Mouse (Mus musculus) CH12.LX (cell line): ENCODE results near the gene Adgrl3. TPM values are rescaled to one million over a fixed set of nuclear protein-coding genes. Genes with fewer than 3 reads are reported as not detected.

Experiments used
- DNase-seq: peaks from one replicate; pipeline ENCODE4 v3.0.0-alpha.2; 2013; ENCODE audit errors: extremely low read depth
- H3K27ac ChIP-seq: 2 replicates; pipeline ENCODE4 v1.5.1; 2012; ENCODE audit warnings: low read depth, mild to moderate bottlenecking, control low read depth, moderate library complexity; ENCODE audit not compliant: insufficient read depth
- H3K27me3 ChIP-seq: replicated peaks from 2 replicates; pipeline ENCODE3; 2012; ENCODE audit warnings: inconsistent platforms
- H3K36me3 ChIP-seq, 2 experiments: replicated peaks in 1 of 2; 2 replicates each; pipeline versions ENCODE3 to v1.6.1; 2012; ENCODE audit warnings: inconsistent platforms in 1 of 2, low read length in 1 of 2, mild to moderate bottlenecking in 1 of 2, mixed read lengths in 1 of 2, moderate library complexity in 1 of 2; ENCODE audit not compliant: control insufficient read depth in 1 of 2, insufficient read depth in 1 of 2
- H3K4me1 ChIP-seq, 2 experiments: 2 replicates each; pipeline ENCODE4 v1.6.1; 2012; ENCODE audit warnings: inconsistent platforms in 1 of 2, moderate library complexity in 1 of 2; ENCODE audit not compliant: insufficient read depth in 2 of 2, control insufficient read depth in 1 of 2
- H3K4me2 ChIP-seq: 2 replicates; pipeline ENCODE4 v1.6.1; 2012; ENCODE audit warnings: low read depth, mild to moderate bottlenecking, control low read depth; ENCODE audit not compliant: poor library complexity, insufficient read depth, severe bottlenecking
- H3K4me3 ChIP-seq, 3 experiments: fragments of 150-350 bp in 1 of 3; sonication (generic) in 1 of 3; replicated peaks in 1 of 3; 2 replicates each; pipeline versions ENCODE3 to v1.5.1; 2011 to 2012; ENCODE audit warnings: low read depth in 2 of 3, low read length in 2 of 3, mild to moderate bottlenecking in 2 of 3, moderate library complexity in 2 of 3, control low read depth in 1 of 3, improper control_type of control experiment in 1 of 3, inconsistent platforms in 1 of 3, mixed read lengths in 1 of 3; ENCODE audit not compliant: poor library complexity in 1 of 3
- H3K79me2 ChIP-seq: replicated peaks from 2 replicates; pipeline ENCODE4 v1.6.1; 2012; ENCODE audit warnings: mild to moderate bottlenecking, moderate library complexity; ENCODE audit not compliant: control insufficient read depth, poor library complexity, insufficient read depth, severe bottlenecking; ENCODE audit errors: extremely low read depth
- H3K9ac ChIP-seq: 2 replicates; pipeline ENCODE4 v1.6.1; 2012; ENCODE audit warnings: low read depth, mild to moderate bottlenecking, control low read depth, moderate library complexity; ENCODE audit not compliant: insufficient read depth
- H3K9me3 ChIP-seq: replicated peaks from 2 replicates; pipeline ENCODE3; 2012; ENCODE audit warnings: low read length, inconsistent platforms, mixed read lengths
- BHLHE40 ChIP-seq: IDR thresholded peaks from 2 replicates; pipeline ENCODE4 v1.6.1; 2011; ENCODE audit warnings: mild to moderate bottlenecking, low read depth, low read length, improper control_type of control experiment
- CHD1 ChIP-seq: IDR thresholded peaks from 2 replicates; pipeline ENCODE4 v1.6.1; 2012; ENCODE audit warnings: low read depth, low read length, improper control_type of control experiment, inconsistent platforms
- CTCF ChIP-seq, 2 experiments: IDR thresholded peaks in 1 of 2; conservative IDR thresholded peaks in 1 of 2; 2 replicates each; pipeline ENCODE4 v1.5.1; 2011 to 2012; ENCODE audit warnings: low read depth in 2 of 2, low read length in 2 of 2, improper control_type of control experiment in 1 of 2, inconsistent platforms in 1 of 2, mild to moderate bottlenecking in 1 of 2, moderate library complexity in 1 of 2
- EP300 ChIP-seq: IDR thresholded peaks from 2 replicates; pipeline ENCODE4 v1.6.1; 2011; ENCODE audit warnings: low read length, improper control_type of control experiment
- JUN ChIP-seq: IDR thresholded peaks from 2 replicates; pipeline ENCODE4 v1.6.1; 2011; ENCODE audit warnings: low read depth, mild to moderate bottlenecking, low read length, improper control_type of control experiment, moderate library complexity; ENCODE audit not compliant: insufficient read depth
- KAT2A ChIP-seq: IDR thresholded peaks from 2 replicates; pipeline ENCODE4 v1.6.1; 2012; ENCODE audit warnings: low read length, improper control_type of control experiment, inconsistent platforms; ENCODE audit not compliant: insufficient replicate concordance
- MAFK ChIP-seq: IDR thresholded peaks from 2 replicates; pipeline ENCODE4 v1.6.1; 2011; ENCODE audit warnings: low read length, improper control_type of control experiment; ENCODE audit not compliant: insufficient replicate concordance
- MAX ChIP-seq: IDR thresholded peaks from 2 replicates; pipeline ENCODE4 v1.6.1; 2011; ENCODE audit warnings: low read length, improper control_type of control experiment
- MAZ ChIP-seq: IDR thresholded peaks from 2 replicates; pipeline ENCODE4 v1.6.1; 2012; ENCODE audit warnings: low read depth, mild to moderate bottlenecking, inconsistent platforms, low read length, improper control_type of control experiment, moderate library complexity
- MXI1 ChIP-seq: IDR thresholded peaks from 2 replicates; pipeline ENCODE4 v1.6.1; 2011; ENCODE audit warnings: mild to moderate bottlenecking, low read depth, low read length, improper control_type of control experiment
- NELFE ChIP-seq: IDR thresholded peaks from 2 replicates; pipeline ENCODE4 v1.6.1; 2011; ENCODE audit warnings: low read depth, low read length, improper control_type of control experiment
- RAD21 ChIP-seq: IDR thresholded peaks from 2 replicates; pipeline ENCODE4 v1.6.1; 2011; ENCODE audit warnings: low read depth, mild to moderate bottlenecking, low read length, improper control_type of control experiment, moderate library complexity
- SIN3A ChIP-seq: IDR thresholded peaks from 2 replicates; pipeline ENCODE4 v1.6.1; 2012; ENCODE audit warnings: low read length, improper control_type of control experiment, inconsistent platforms
- SMC3 ChIP-seq: IDR thresholded peaks from 2 replicates; pipeline ENCODE4 v1.6.1; 2011; ENCODE audit warnings: low read depth, low read length, improper control_type of control experiment
- TCF12 ChIP-seq: IDR thresholded peaks from 2 replicates; pipeline ENCODE4 v1.6.1; 2014; ENCODE audit warnings: low read depth, mild to moderate bottlenecking, inconsistent platforms, low read length, improper control_type of control experiment
- ZKSCAN1 ChIP-seq: IDR thresholded peaks from 2 replicates; pipeline ENCODE4 v1.6.1; 2012; ENCODE audit warnings: low read depth, inconsistent platforms, low read length, improper control_type of control experiment, borderline replicate concordance
- ZMIZ1 ChIP-seq: IDR thresholded peaks from 2 replicates; pipeline ENCODE4 v1.6.1; 2012; ENCODE audit warnings: low read depth, mild to moderate bottlenecking, inconsistent platforms, low read length, improper control_type of control experiment
- ZNF384 ChIP-seq: IDR thresholded peaks from 2 replicates; pipeline ENCODE4 v1.6.1; 2012; ENCODE audit warnings: low read depth, low read length, improper control_type of control experiment, inconsistent platforms
- dilution Hi-C: fragments of 300-500 bp; cut with MboI; formaldehyde crosslinking; loops from 2 replicates; pipeline ENCODE4 v1.14.3; 2020; ENCODE audit warnings: low sequenced_read_pairs; ENCODE audit not compliant: extremely low pct_unique_long_range_greater_than_20kb, extremely low pct_ligation_motif_present
- in situ Hi-C: fragments of 300-500 bp; cut with MboI; formaldehyde crosslinking; loops from 3 replicates; pipeline ENCODE4 v1.14.3; 2019; ENCODE audit warnings: low sequenced_read_pairs, low pct_ligation_motif_present, low pct_unique_long_range_greater_than_20kb, mixed read lengths
- polyA plus RNA-seq: library from polyadenylated mRNA; unstranded; fragments of >175 nt; gene quantifications from 2 replicates; pipeline ENCODE4 v1.2.1, GENCODE M21; 2012; ENCODE audit warnings: low read depth; ENCODE audit not compliant: insufficient read length
- total RNA-seq, 2 experiments: library from RNA; depleted of rRNA; stranded (reverse); fragments of 300-350 nt in 1 of 2; fragments of >200 nt in 1 of 2; gene quantifications; 2 replicates each; pipeline ENCODE4 v1.2.3; 2012 to 2014

Gene Adgrl3
- total and polyA plus RNA-seq, 3 experiments, result 0.13 TPM; not detected in 2

DNA sequence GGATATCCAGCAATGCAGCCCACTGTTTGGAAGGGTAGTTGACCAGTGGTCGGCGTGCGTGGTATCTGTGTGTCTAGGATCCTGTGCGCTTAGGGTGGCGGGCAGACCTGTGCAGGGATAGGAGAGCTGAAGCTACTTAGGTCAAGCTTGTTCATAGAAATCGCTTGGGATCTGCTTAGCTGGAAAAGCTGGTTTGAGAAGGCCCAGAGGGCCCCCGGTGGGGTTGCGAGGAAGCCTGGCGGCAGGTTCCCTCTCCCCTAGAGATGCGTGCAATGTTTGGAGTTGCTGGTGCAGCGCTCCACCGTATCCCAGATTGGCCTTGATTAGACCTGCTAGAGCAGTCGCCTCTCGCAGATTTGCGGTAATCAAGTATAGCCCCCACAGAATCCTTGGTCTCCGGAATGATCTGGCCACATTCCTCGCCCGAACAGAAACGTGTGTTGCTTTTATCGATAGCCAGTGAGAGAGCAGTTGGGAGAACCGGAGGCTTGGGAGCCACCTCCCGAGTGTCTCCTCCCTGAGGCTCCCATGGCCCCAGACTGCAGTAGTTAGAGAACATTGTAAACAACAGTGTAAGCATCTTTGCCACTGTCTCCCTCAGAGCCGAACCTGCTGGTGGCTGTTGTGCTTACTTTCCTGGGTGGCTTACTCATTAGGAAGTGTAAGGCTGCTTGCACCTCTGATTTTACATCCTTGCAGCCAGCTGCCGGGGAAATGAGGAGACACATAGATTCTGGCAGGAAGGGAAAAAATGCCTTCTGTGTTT is 2.6 kb downstream of the Adgrl3 start:
- Histone ChIP-seq H3K9ac (no peak overlapping the region), H3K4me2 (no peak overlapping the region), H3K79me2 (no peaks in the 10 kb centered on the region), H3K27me3 (no peaks in the 10 kb centered on the region), H3K9me3 (peaks cover 22% of the 10 kb centered on the region), H3K4me3 (no peak overlapping the region), H3K36me3 (no peaks in the 10 kb centered on the region), H3K4me1 (no peaks in the 10 kb centered on the region), H3K27ac (no peak overlapping the region)
- DNase-seq, result no peak
- TF ChIP-seq MXI1 (no peak), NELFE (no peak), RAD21 (no peak), SIN3A (no peak), SMC3 (no peak), JUN (no peak), KAT2A (no peak), BHLHE40 (no peak), EP300 (no peak), ZMIZ1 (no peak), CTCF (conservative IDR thresholded peaks at IDR 0.05 in 1 of 2, IDR thresholded peaks at IDR 0.05 in 1 of 2; ENCODE audit: low read depth in 2 of 2, low read length in 2 of 2) (no peak), TCF12 (no peak), CHD1 (no peak), ZKSCAN1 (no peak), MAZ (no peak), ZNF384 (no peak), MAX (no peak)
- TF ChIP-seq, all 38 proteins: peak for 0
- dilution Hi-C loops, result no loop called here
- in situ Hi-C loops, result no loop called here

DNA sequence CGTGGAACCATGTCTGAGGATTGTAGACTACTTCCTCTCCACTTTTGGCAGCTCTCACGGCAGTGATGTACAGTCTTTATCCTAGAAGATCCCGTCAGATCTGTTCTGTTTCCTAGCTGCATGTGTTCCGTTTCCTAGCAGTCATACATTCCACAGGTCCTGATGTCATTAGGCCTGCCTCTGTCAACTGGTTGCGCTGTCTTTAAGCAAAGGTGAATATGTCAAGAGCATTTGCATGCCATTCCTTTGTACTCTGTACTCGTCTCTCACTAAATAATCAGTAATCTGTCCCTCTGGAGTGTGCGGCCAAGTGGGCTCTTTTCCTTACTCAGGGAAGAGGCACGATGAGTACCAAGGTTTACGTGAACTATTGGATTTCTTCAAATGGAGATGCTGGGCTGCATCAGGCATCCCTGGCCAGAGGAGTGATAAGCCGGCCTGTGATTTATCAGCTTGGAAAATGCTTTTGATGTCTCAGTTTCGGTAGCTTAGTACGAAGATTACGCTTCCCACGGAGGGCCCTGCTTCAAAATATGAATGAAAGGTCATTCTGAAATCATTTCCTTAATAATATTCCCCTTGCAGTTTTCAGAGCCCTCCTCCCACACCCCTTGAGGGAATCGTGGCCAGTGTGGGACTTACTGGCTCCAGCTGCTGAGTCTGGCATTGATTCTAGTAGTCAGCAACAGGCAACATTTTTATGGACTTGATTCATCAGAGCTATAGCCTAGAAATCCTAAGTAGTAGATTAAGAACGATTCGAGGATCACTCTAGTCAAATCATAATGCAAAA is 4.2 kb downstream of the Adgrl3 start:
- in situ Hi-C loops (no loop called here), dilution Hi-C loops (no loop called here)
- Histone ChIP-seq H3K4me2 (no peak overlapping the region), H3K4me3 (no peak overlapping the region), H3K27me3 (no peaks in the 10 kb centered on the region)
- DNase-seq, result no peak
- TF ChIP-seq MAFK, result no peak
- TF ChIP-seq, all 38 proteins: peak for 0
- no peak overlapping the region for H3K9ac ChIP-seq
- H3K27ac ChIP-seq, result no peak overlapping the region
- no peaks in the 10 kb centered on the region for H3K4me1 ChIP-seq
- no peaks in the 10 kb centered on the region for H3K36me3 ChIP-seq
- H3K9me3 ChIP-seq, result peaks cover 22% of the 10 kb centered on the region
- H3K79me2 ChIP-seq, result no peaks in the 10 kb centered on the region
